Mouse (Mus musculus) hindbrain, embryonic 11.5 days (tissue): Measurements from ENCODE around the gene Cfap57. TPM values are rescaled to one million over a fixed set of nuclear protein-coding genes. Genes with fewer than 3 reads are reported as not detected.
A peak's percentile ranks its signal among the peaks of the same experiment; 100 is the strongest.

Experiments
- ATAC-seq: fragments of 200-750 bp; cut with Nextera tagmentation; 2 replicates; pipeline ENCODE4 v1.8.0; 2017; ENCODE audit warnings: mild to moderate bottlenecking, moderate TSS enrichment, moderate library complexity; ENCODE audit not compliant: low FRiP score
- DNase-seq: peaks from one replicate; pipeline ENCODE4 v3.0.0-alpha.2; 2015; ENCODE audit warnings: low spot score
- H3K27ac ChIP-seq: fragments of 300-500 bp; sonication (generic); 2 replicates; pipeline ENCODE4 v1.5.1; 2014; ENCODE audit warnings: mild to moderate bottlenecking, low read depth, low read length
- H3K27me3 ChIP-seq: fragments of 300-500 bp; sonication (generic); 2 replicates; pipeline ENCODE4 v1.6.1; 2014; ENCODE audit warnings: mild to moderate bottlenecking, low read length, moderate library complexity, mixed read lengths; ENCODE audit not compliant: control insufficient read depth, insufficient read depth
- H3K36me3 ChIP-seq: fragments of 300-500 bp; sonication (generic); 2 replicates; pipeline ENCODE4 v1.6.1; 2014; ENCODE audit warnings: mild to moderate bottlenecking, low read length, moderate library complexity, mixed read lengths; ENCODE audit not compliant: control insufficient read depth, insufficient read depth
- H3K4me1 ChIP-seq: fragments of 300-500 bp; sonication (generic); replicated peaks from 2 replicates; pipeline ENCODE4 v1.6.1; 2014; ENCODE audit warnings: low read length, mixed read lengths; ENCODE audit not compliant: control insufficient read depth, insufficient read depth
- H3K4me2 ChIP-seq: fragments of 300-500 bp; sonication (generic); replicated peaks from 2 replicates; pipeline ENCODE4 v1.6.1; 2014; ENCODE audit warnings: mild to moderate bottlenecking, low read depth, low read length
- H3K4me3 ChIP-seq: fragments of 300-500 bp; sonication (generic); 2 replicates; pipeline ENCODE4 v1.5.1; 2014; ENCODE audit warnings: low read depth, low read length
- H3K9ac ChIP-seq: fragments of 300-500 bp; sonication (generic); 2 replicates; pipeline ENCODE4 v1.6.1; 2014; ENCODE audit warnings: low read depth, low read length
- H3K9me3 ChIP-seq: fragments of 300-500 bp; sonication (generic); 2 replicates; pipeline ENCODE4 v1.6.1; 2016; ENCODE audit warnings: low read length; ENCODE audit not compliant: control insufficient read depth
- WGBS: fragments of 180-500 bp; shearing (Covaris S2); extraction: QIAGEN DNeasy Blood & Tissue Kit; methylation state at CpG from one replicate; pipeline ENCODE4 v1.1.7; 2014; 5-methylcytosine and 5-hydroxymethylcytosine counted together
- polyA plus RNA-seq: library from polyadenylated mRNA; unstranded; fragments of >200 nt; fragmentation: Nextera tagmentation; extraction: Ambion mirVana; gene quantifications from 2 replicates; pipeline ENCODE4 v1.2.1, GENCODE M21; 2014

Gene Cfap57
- polyA plus RNA-seq, 1 experiment from 2014 or later = 1.5 TPM

GRCm38 (mm10) chr4:118612619-118613018 is 8.0 kb downstream of the Cfap57 start:
- no peak overlapping the region for H3K9ac ChIP-seq
- WGBS = 20% methylated on average over 11 of the region's 11 CpGs
- DNase-seq = peak; percentile 48
- no peaks in the 10 kb centered on the region for H3K4me1 ChIP-seq
- H3K4me3 ChIP-seq = no peak overlapping the region
- H3K27ac ChIP-seq = no peak overlapping the region
- no peaks in the 10 kb centered on the region for H3K27me3 ChIP-seq
- H3K9me3 ChIP-seq = no peaks in the 10 kb centered on the region
- no peaks in the 10 kb centered on the region for H3K36me3 ChIP-seq
- no peak for ATAC-seq
- H3K4me2 ChIP-seq = no peak overlapping the region

DNA sequence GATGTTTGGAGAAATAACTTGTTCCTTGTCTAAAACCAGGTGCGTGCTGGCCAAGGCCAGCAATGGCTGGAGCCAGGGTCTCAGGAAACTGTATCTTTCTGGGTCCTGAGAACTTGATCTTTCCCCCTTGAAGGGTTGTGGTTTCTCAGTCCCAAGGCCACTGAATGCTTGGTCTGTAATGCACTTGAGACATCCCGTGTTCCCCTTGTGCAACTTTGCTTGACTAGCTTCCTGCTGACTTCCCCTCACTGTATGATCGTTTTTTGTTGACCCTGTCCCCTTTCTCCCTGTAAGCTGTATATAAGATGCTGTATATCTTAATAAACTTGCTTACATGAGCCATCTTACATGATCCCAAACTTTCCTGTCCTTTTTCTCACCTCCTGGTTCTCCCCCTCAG is 10.7 kb downstream of the Cfap57 start:
- no peaks in the 10 kb centered on the region for H3K9me3 ChIP-seq
- no peaks in the 10 kb centered on the region for H3K36me3 ChIP-seq
- 72% methylated on average over 3 of the region's 3 CpGs for WGBS
- H3K4me1 ChIP-seq = no peaks in the 10 kb centered on the region
- H3K9ac ChIP-seq = no peak overlapping the region
- no peak for DNase-seq
- no peak overlapping the region for H3K4me3 ChIP-seq
- no peak overlapping the region for H3K27ac ChIP-seq
- no peak overlapping the region for H3K4me2 ChIP-seq
- no peak for ATAC-seq
- H3K27me3 ChIP-seq = no peaks in the 10 kb centered on the region

DNA sequence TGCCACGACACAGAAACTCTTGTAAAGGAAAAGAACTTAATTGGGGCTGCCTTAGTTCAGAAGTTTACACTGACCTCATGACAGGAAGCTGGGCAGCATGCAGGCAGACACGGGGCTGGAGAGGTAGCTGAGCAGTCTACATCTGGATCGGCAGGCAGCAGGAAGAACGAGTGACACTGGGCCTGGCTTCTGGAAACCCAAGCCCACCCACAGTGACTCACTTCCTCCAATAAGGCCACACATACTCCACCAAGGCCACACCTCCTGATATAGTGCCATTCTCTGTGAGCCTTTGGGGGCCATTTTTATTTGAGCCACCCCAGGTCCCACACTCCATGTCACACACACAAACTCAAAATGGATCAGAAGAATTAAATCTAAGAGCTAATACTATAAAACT is 16.5 kb downstream of the Cfap57 start:
- no peaks in the 10 kb centered on the region for H3K27me3 ChIP-seq
- ATAC-seq = no peak

GRCm38 (mm10) chr4:118589733-118590130 is 30.8 kb downstream of the Cfap57 start:
- Histone ChIP-seq H3K9me3 (no peaks in the 10 kb centered on the region), H3K4me1 (no peaks in the 10 kb centered on the region), H3K4me3 (no peak overlapping the region), H3K4me2 (no peak overlapping the region), H3K27ac (no peak overlapping the region), H3K36me3 (no peaks in the 10 kb centered on the region), H3K27me3 (no peaks in the 10 kb centered on the region), H3K9ac (peak overlapping the region; percentile 19; the same call in 1 of the 2 replicates)
- ATAC-seq (no peak), DNase-seq (peak; percentile 28)
- WGBS = 7% methylated on average over 7 of the region's 7 CpGs

More for the DNA sequence above, 16.5 kb downstream of the Cfap57 start:
- no peak overlapping the region for H3K9ac ChIP-seq
- H3K4me3 ChIP-seq = no peak overlapping the region
- no peak overlapping the region for H3K27ac ChIP-seq
- no peak for DNase-seq
- H3K9me3 ChIP-seq = no peaks in the 10 kb centered on the region
- no peak overlapping the region for H3K4me2 ChIP-seq
- WGBS = 68% methylated on average over 4 of the region's 4 CpGs
- no peaks in the 10 kb centered on the region for H3K4me1 ChIP-seq
- no peaks in the 10 kb centered on the region for H3K36me3 ChIP-seq

DNA sequence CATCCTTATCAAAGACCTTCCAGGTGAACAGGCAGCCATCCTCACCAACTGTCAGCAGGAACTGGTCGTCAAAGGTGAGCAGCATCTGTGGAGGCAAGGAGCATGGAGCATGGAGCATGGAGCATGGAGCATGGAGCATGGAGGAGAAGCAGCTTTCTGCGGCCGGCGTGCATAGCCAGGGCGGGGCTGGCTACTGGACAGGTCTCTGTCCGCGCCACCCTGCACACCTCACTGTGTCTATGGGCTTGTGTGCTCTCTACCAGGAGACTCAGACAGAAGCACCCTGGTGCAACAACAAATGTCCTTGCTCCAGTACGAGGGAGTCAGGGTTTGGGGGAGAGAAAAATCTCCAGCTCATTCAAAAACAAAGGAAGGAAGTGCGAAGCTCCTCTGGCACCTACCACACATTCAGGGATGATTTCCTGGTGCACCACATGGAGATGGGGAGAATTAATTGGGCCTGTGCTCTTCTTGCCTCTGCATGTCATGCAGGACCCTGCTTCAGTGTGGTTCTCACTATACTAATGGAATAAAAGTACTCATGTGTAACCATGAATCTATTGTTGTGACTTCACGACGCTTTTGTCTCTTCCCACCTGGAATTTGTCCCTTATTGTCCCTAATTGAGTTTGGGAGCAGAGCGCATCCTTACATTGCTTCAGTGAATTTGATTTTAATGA is 31.4 kb downstream of the Cfap57 start:
- peak overlapping the region; percentile 19; the same call in 1 of the 2 replicates for H3K9ac ChIP-seq

DNA sequence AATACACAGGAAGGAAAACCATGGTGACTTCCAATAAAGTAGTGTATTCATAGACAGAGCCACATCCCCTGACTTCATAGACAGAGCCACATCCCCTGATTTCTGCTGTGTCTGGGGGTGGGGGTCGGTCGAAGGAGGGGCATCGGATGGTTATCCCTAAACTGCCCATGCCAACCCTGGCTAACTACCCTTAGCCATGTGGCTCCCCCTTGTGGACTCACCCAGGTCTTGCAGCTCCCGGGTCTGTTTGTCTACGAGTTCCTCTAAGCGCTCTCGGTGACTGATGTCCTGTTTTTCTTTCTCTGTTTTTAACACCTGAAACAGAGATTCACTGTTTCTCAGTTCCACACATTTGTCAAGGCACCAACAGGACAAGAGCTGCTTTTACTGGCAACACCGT is 37.9 kb downstream of the Cfap57 start:
- H3K9me3 ChIP-seq = no peaks in the 10 kb centered on the region
- H3K27me3 ChIP-seq = no peaks in the 10 kb centered on the region
- no peak for DNase-seq
- no peak overlapping the region for H3K4me3 ChIP-seq
- 95% methylated on average over 8 of the region's 8 CpGs for WGBS
- H3K4me1 ChIP-seq = no peaks in the 10 kb centered on the region
- no peak for ATAC-seq
- no peak overlapping the region for H3K27ac ChIP-seq
- H3K4me2 ChIP-seq = no peak overlapping the region
- no peaks in the 10 kb centered on the region for H3K36me3 ChIP-seq
- no peak overlapping the region for H3K9ac ChIP-seq

More for the DNA sequence above, 31.4 kb downstream of the Cfap57 start:
- DNase-seq (no peak), ATAC-seq (no peak)
- no peak overlapping the region for H3K4me3 ChIP-seq
- H3K27ac ChIP-seq = no peak overlapping the region
- 69% methylated on average over 12 of the region's 12 CpGs for WGBS
- no peaks in the 10 kb centered on the region for H3K9me3 ChIP-seq
- H3K4me1 ChIP-seq = no peaks in the 10 kb centered on the region
- H3K36me3 ChIP-seq = no peaks in the 10 kb centered on the region
- H3K4me2 ChIP-seq = no peak overlapping the region
- no peaks in the 10 kb centered on the region for H3K27me3 ChIP-seq

GRCm38 (mm10) chr4:118581508-118581907 is 39.1 kb downstream of the Cfap57 start:
- Histone ChIP-seq H3K27ac (no peak overlapping the region), H3K9ac (no peak overlapping the region), H3K4me2 (no peak overlapping the region), H3K4me3 (no peak overlapping the region), H3K4me1 (no peaks in the 10 kb centered on the region), H3K9me3 (no peaks in the 10 kb centered on the region), H3K36me3 (no peaks in the 10 kb centered on the region), H3K27me3 (no peaks in the 10 kb centered on the region; the same call in 1 of the 2 replicates)
- ATAC-seq (0 out of 2 replicates have a peak, but pooled peaks have one; percentile 57), DNase-seq (peak; percentile 32)
- WGBS = 40% methylated on average over 11 of the region's 11 CpGs

DNA sequence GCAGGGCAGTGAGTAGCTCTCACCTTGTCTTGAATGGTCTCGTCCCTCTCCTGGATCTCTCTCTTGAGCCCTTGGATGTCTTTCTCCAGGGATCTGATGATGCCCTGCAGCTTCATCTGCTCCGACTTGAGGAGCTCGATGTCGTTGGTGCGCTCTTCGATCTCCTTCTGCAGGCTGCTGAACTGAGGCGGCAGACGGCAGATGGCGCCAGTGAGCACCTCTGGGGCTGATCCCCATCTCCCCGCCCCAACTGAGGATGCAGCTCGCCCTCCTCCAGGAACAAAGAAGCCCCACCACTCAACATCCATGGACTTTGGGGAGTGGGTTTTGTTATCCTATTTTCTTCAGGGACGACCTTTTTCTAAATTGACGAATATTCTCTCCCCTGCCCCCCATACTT is 41.3 kb downstream of the Cfap57 start:
- Histone ChIP-seq H3K9me3 (no peaks in the 10 kb centered on the region), H3K9ac (no peak overlapping the region), H3K4me1 (no peaks in the 10 kb centered on the region), H3K36me3 (no peaks in the 10 kb centered on the region), H3K27ac (no peak overlapping the region), H3K4me3 (no peak overlapping the region), H3K4me2 (no peak overlapping the region), H3K27me3 (no peaks in the 10 kb centered on the region; the same call in 1 of the 2 replicates)
- WGBS = 46% methylated on average over 13 of the region's 13 CpGs
- ATAC-seq (no peak), DNase-seq (peak; percentile 62)

DNA sequence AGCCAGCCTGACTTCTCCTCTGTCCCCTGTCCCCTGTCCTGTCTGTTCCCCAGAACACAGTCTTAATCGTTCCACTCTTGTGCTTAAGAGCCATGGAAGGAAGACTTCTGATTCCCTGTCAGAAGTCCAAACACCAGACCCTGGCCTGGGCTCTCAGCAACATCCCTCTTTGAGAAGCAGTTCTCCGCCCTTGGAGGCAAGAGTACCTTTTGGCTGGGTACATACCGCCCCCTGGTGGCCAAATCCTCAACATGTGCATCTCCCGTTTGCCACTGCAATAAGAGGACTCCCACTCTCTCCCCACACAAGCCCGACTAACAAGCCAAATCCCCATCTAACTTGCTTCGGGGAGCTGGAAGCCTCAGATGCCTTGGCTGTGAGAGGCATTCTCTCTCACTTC is 44.5 kb downstream of the Cfap57 start:
- peaks cover 3% of the 10 kb centered on the region; the same call in 1 of the 2 replicates for H3K27me3 ChIP-seq
- H3K4me3 ChIP-seq = no peak overlapping the region
- H3K36me3 ChIP-seq = no peaks in the 10 kb centered on the region
- WGBS = 10% methylated on average over 6 of the region's 6 CpGs
- H3K4me2 ChIP-seq = no peak overlapping the region
- no peak overlapping the region for H3K9ac ChIP-seq
- H3K9me3 ChIP-seq = no peaks in the 10 kb centered on the region
- H3K4me1 ChIP-seq = no peaks in the 10 kb centered on the region
- no peak overlapping the region for H3K27ac ChIP-seq
- DNase-seq = peak; percentile 95
- ATAC-seq = peak; percentile 30; the same call in 1 of the 2 replicates
